Mouse (Mus musculus) thymus, adult 2 months (tissue): ENCODE data around the gene Dda1.

Source experiments
- CTCF ChIP-seq: fragments of 200-500 bp; IDR thresholded peaks from 2 replicates; pipeline ENCODE4 v1.5.1; 2012; ENCODE audit warnings: mild to moderate bottlenecking, control low read depth, low read length, moderate library complexity, borderline replicate concordance; ENCODE audit not compliant: control insufficient read depth, poor library complexity, insufficient read depth; ENCODE audit errors: extremely low read depth
- POLR2A ChIP-seq: fragments of 200-500 bp; IDR thresholded peaks from 2 replicates; pipeline ENCODE4 v1.6.1; 2012; ENCODE audit warnings: mild to moderate bottlenecking, low read length, control low read depth, moderate library complexity; ENCODE audit not compliant: control insufficient read depth, poor library complexity, insufficient read depth; ENCODE audit errors: extremely low read depth

- TF ChIP-seq POLR2A (no peak), CTCF (peak; percentile 58; the same call in 1 of the 2 replicates)
These were observed 8.3 kb downstream of the Dda1 start for GRCm38 (mm10) chr8:71477196-71477845.
